Comparison of ENCODE assay signal across 12 mouse cellular contexts in the genomic region with DNA sequence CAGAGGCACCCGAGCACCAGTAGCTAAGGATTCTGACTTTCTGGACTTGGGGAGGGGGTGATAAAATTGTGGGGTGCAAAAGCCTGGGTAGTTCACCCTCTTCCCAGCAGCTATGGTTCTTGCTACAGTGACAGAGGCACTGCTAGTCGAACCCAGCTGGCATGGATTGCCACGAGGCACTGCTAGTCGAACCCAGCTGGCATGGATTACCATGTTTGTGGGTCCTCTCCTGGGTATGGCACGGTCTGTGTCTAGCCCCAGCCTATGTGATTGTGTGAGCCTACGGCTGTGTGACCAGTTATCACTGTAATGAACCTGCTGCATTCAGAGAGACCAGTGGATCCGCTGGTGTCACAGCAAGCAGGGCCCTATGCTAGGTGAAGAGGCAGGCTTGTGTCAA.
DNase-seq lines count a peak whose midpoint lies in the region; ATAC-seq and TF ChIP-seq lines count a peak whose summit lies in the region.
"Had no signal": no experiment of that assay in that cellular context is flagged by ENCODE, and none has a peak within 500 bp of the region (broad histone marks: within the 10 kb centered on the region; RNA-seq: fewer than 3 reads in every experiment).

No protein-coding gene starts in this region.

- no peak for ATAC-seq in hindbrain, embryonic 11.5 days (ENCODE audit: low FRiP score)
- peak; percentile 65 for ATAC-seq in forebrain, postnatal 0 days
- ATAC-seq in midbrain, embryonic 16.5 days: peak; percentile 52; the same call in 1 of the 2 replicates

- DNase-seq in hindbrain, embryonic 10.5 days (ENCODE audit: low spot score): no peak
- no peak for DNase-seq in hindbrain, embryonic 11.5 days (ENCODE audit: low spot score)
- peak; percentile 50 for DNase-seq in R1 (ENCODE audit: low read depth, low spot score)
- peak; percentile 68 for DNase-seq in forebrain, postnatal 0 days
- no peak for DNase-seq in thymus, postnatal 10 days (ENCODE audit: low spot score in 2 of 2)
- no peak for DNase-seq in ovary, postnatal 14 days (ENCODE audit: low spot score)
- DNase-seq in left cerebral cortex, postnatal 25 days (ENCODE audit: low spot score in 2 of 2): no peak
- DNase-seq: gastrocnemius, postnatal 36 days; heart, postnatal 14 days; kidney, postnatal 36 days had no signal

- H3K9ac ChIP-seq in hindbrain, embryonic 11.5 days (ENCODE audit: low read depth, low read length): no peak overlapping the region
- no peak overlapping the region; the same call in 1 of the 2 replicates for H3K9ac ChIP-seq in forebrain, postnatal 0 days
- H3K9ac ChIP-seq in midbrain, embryonic 16.5 days (ENCODE audit: low read depth, low read length): peak overlapping the region; percentile 43; the same call in 1 of the 2 replicates
- H3K9ac ChIP-seq: stomach, embryonic 15.5 days had no signal

- TF ChIP-seq CTCF in forebrain, postnatal 0 days (IDR thresholded peaks at IDR 0.05; ENCODE audit: low read depth): no peak

- H3K4me3 ChIP-seq in hindbrain, embryonic 10.5 days: no peak overlapping the region
- no peak overlapping the region for H3K4me3 ChIP-seq in hindbrain, embryonic 11.5 days (ENCODE audit: low read depth, low read length)
- H3K4me3 ChIP-seq in forebrain, postnatal 0 days (ENCODE audit: low read depth, low read length): no peak overlapping the region
- no peak overlapping the region; the same call in 1 of the 2 replicates for H3K4me3 ChIP-seq in midbrain, embryonic 16.5 days (ENCODE audit: low read depth, low read length)
- H3K4me3 ChIP-seq: stomach, embryonic 15.5 days had no signal

- peaks cover 14% of the 10 kb centered on the region for H3K4me1 ChIP-seq in hindbrain, embryonic 10.5 days (replicated peaks)
- H3K4me1 ChIP-seq in hindbrain, embryonic 11.5 days (replicated peaks; ENCODE audit: control insufficient read depth, insufficient read depth, low read length): no peaks in the 10 kb centered on the region
- no peaks in the 10 kb centered on the region for H3K4me1 ChIP-seq in forebrain, postnatal 0 days (ENCODE audit: insufficient read depth)
- H3K4me1 ChIP-seq in midbrain, embryonic 16.5 days (ENCODE audit: control insufficient read depth, insufficient read depth, low read length): peaks cover 4% of the 10 kb centered on the region; the same call in 1 of the 2 replicates
- H3K4me1 ChIP-seq: stomach, embryonic 15.5 days had no signal

- no peaks in the 10 kb centered on the region for H3K9me3 ChIP-seq in hindbrain, embryonic 10.5 days
- no peaks in the 10 kb centered on the region for H3K9me3 ChIP-seq in hindbrain, embryonic 11.5 days (ENCODE audit: control insufficient read depth, low read length)
- H3K9me3 ChIP-seq in forebrain, postnatal 0 days (ENCODE audit: low read length): no peaks in the 10 kb centered on the region
- H3K9me3 ChIP-seq in midbrain, embryonic 16.5 days (replicated peaks; ENCODE audit: control insufficient read depth, low read length, poor library complexity, severe bottlenecking): no peaks in the 10 kb centered on the region
- H3K9me3 ChIP-seq: stomach, embryonic 15.5 days had no signal

- no peaks in the 10 kb centered on the region for H3K27me3 ChIP-seq in hindbrain, embryonic 10.5 days (ENCODE audit: insufficient read depth, poor library complexity, severe bottlenecking)
- H3K27me3 ChIP-seq in hindbrain, embryonic 11.5 days (ENCODE audit: control insufficient read depth, insufficient read depth, low read length): no peaks in the 10 kb centered on the region
- H3K27me3 ChIP-seq in forebrain, postnatal 0 days (ENCODE audit: insufficient read depth, low read length): no peaks in the 10 kb centered on the region
- no peaks in the 10 kb centered on the region for H3K27me3 ChIP-seq in midbrain, embryonic 16.5 days (ENCODE audit: control insufficient read depth, insufficient read depth, low read depth, low read length)
- H3K27me3 ChIP-seq: stomach, embryonic 15.5 days had no signal

- WGBS in hindbrain, embryonic 10.5 days: 76% methylated on average over 7 of the region's 7 CpGs
- 76% methylated on average over 7 of the region's 7 CpGs for WGBS in hindbrain, embryonic 11.5 days
- WGBS in forebrain, postnatal 0 days: 55% methylated on average over 7 of the region's 7 CpGs
- WGBS in midbrain, embryonic 16.5 days: 64% methylated on average over 7 of the region's 7 CpGs

- peak overlapping the region; percentile 19; the same call in 1 of the 2 replicates for H3K27ac ChIP-seq in hindbrain, embryonic 10.5 days
- no peak overlapping the region for H3K27ac ChIP-seq in hindbrain, embryonic 11.5 days (ENCODE audit: low read depth, low read length)
- H3K27ac ChIP-seq in forebrain, postnatal 0 days (ENCODE audit: low read depth, low read length): no peak overlapping the region
- no peak overlapping the region for H3K27ac ChIP-seq in midbrain, embryonic 16.5 days (ENCODE audit: low read length)
- H3K27ac ChIP-seq: stomach, embryonic 15.5 days had no signal

- H3K36me3 ChIP-seq in hindbrain, embryonic 10.5 days: 0 out of 2 replicates have a peak, but pooled peaks cover 2% of the 10 kb centered on the region
- H3K36me3 ChIP-seq in hindbrain, embryonic 11.5 days (ENCODE audit: control insufficient read depth, insufficient read depth, low read length): no peaks in the 10 kb centered on the region
- peaks cover 11% of the 10 kb centered on the region for H3K36me3 ChIP-seq in forebrain, postnatal 0 days (ENCODE audit: insufficient read depth)
- H3K36me3 ChIP-seq in midbrain, embryonic 16.5 days (ENCODE audit: control insufficient read depth, insufficient read depth, low read length): no peaks in the 10 kb centered on the region; the same call in 1 of the 2 replicates

- intact Hi-C loops in left cerebral cortex, postnatal 25 days (cut with DNase I): no loop called here

- H3K4me2 ChIP-seq in hindbrain, embryonic 11.5 days (replicated peaks; ENCODE audit: low read depth, low read length): no peak overlapping the region
- peak overlapping the region; percentile 31 for H3K4me2 ChIP-seq in forebrain, postnatal 0 days (ENCODE audit: low read depth)
- H3K4me2 ChIP-seq in midbrain, embryonic 16.5 days (ENCODE audit: low read length): peak overlapping the region; percentile 44
- H3K4me2 ChIP-seq: stomach, embryonic 15.5 days had no signal

Comparison
In these comparisons a context has a peak if more than half of its experiments do, and no peak if none do; other contexts are left out.
1. DNase-seq: peak in R1 (single experiment) and forebrain, postnatal 0 days (single experiment); none in hindbrain, embryonic 10.5 days (single experiment), hindbrain, embryonic 11.5 days (single experiment), thymus, postnatal 10 days (0 of 2), ovary, postnatal 14 days (single experiment) and left cerebral cortex, postnatal 25 days (0 of 2).